Mouse (Mus musculus): Measurements from ENCODE around the gene Olfr738. TPM values are rescaled to one million over a fixed set of nuclear protein-coding genes. Genes with fewer than 3 reads are reported as not detected.

The Olfr738 gene
- polyA plus RNA-seq (2014; fragmentation: Illumina TruSeq; extraction: RNeasy Lipid Tissue Mini Kit (QIAGEN cat#74804); ENCODE audit: low read depth, low replicate concordance): not detected

GRCm38 (mm10) chr14:50407268-50407667, at the start of gene Olfr738:
Gene Olfr738 (plus strand): TSS chr14:50407568.

GRCm38 (mm10) chr14:50357593-50357992, 49.8 kb upstream of the Olfr738 start, which contains the start of gene Tlr11:
Gene Tlr11 (plus strand): TSS chr14:50357914.

GRCm38 (mm10) chr14:50380863-50381262, 26.5 kb upstream of the Olfr738 start, which contains the start of gene Olfr736:
Gene Olfr736 (plus strand): TSS chr14:50381163.

GRCm38 (mm10) chr14:50418326-50418725, 11.0 kb downstream of the Olfr738 start, which contains the start of gene Olfr739:
Gene Olfr739 (plus strand): TSS chr14:50418626.

GRCm38 (mm10) chr14:50445245-50445644, 37.9 kb downstream of the Olfr738 start, which contains the start of gene Olfr740:
Gene Olfr740 (plus strand): TSS chr14:50445545.

Other genes starting within 250 kb of the Olfr738 start
- not detected for gene Olfr730, start 219.4 kb upstream of the Olfr738 start, polyA plus RNA-seq (2014; fragmentation: Illumina TruSeq; extraction: RNeasy Lipid Tissue Mini Kit (QIAGEN cat#74804); ENCODE audit: low read depth, low replicate concordance)
- not detected for gene Olfr731, start 165.7 kb upstream of the Olfr738 start, polyA plus RNA-seq (2014; fragmentation: Illumina TruSeq; extraction: RNeasy Lipid Tissue Mini Kit (QIAGEN cat#74804); ENCODE audit: low read depth, low replicate concordance)
- not detected for gene Olfr732, start 123.4 kb upstream of the Olfr738 start, polyA plus RNA-seq (2014; fragmentation: Illumina TruSeq; extraction: RNeasy Lipid Tissue Mini Kit (QIAGEN cat#74804); ENCODE audit: low read depth, low replicate concordance)
- not detected for gene Olfr733, start 106.0 kb upstream of the Olfr738 start, polyA plus RNA-seq (2014; fragmentation: Illumina TruSeq; extraction: RNeasy Lipid Tissue Mini Kit (QIAGEN cat#74804); ENCODE audit: low read depth, low replicate concordance)
- gene Olfr734, start 80.8 kb upstream of the Olfr738 start, polyA plus RNA-seq (2014; fragmentation: Illumina TruSeq; extraction: RNeasy Lipid Tissue Mini Kit (QIAGEN cat#74804); ENCODE audit: low read depth, low replicate concordance): not detected
- gene Olfr735, start 58.7 kb upstream of the Olfr738 start, polyA plus RNA-seq (2014; fragmentation: Illumina TruSeq; extraction: RNeasy Lipid Tissue Mini Kit (QIAGEN cat#74804); ENCODE audit: low read depth, low replicate concordance): not detected
- 0.53 TPM for gene Tlr11, start 49.7 kb upstream of the Olfr738 start, polyA plus RNA-seq (2014; fragmentation: Illumina TruSeq; extraction: RNeasy Lipid Tissue Mini Kit (QIAGEN cat#74804); ENCODE audit: low read depth, low replicate concordance)
- not detected for gene Olfr736, start 26.4 kb upstream of the Olfr738 start, polyA plus RNA-seq (2014; fragmentation: Illumina TruSeq; extraction: RNeasy Lipid Tissue Mini Kit (QIAGEN cat#74804); ENCODE audit: low read depth, low replicate concordance)
- not detected for gene Olfr739, start 11.1 kb downstream of the Olfr738 start, polyA plus RNA-seq (2014; fragmentation: Illumina TruSeq; extraction: RNeasy Lipid Tissue Mini Kit (QIAGEN cat#74804); ENCODE audit: low read depth, low replicate concordance)
- not detected for gene Olfr740, start 38.0 kb downstream of the Olfr738 start, polyA plus RNA-seq (2014; fragmentation: Illumina TruSeq; extraction: RNeasy Lipid Tissue Mini Kit (QIAGEN cat#74804); ENCODE audit: low read depth, low replicate concordance)
- not detected for gene Olfr741, start 65.2 kb downstream of the Olfr738 start, polyA plus RNA-seq (2014; fragmentation: Illumina TruSeq; extraction: RNeasy Lipid Tissue Mini Kit (QIAGEN cat#74804); ENCODE audit: low read depth, low replicate concordance)
- gene Olfr742, start 96.0 kb downstream of the Olfr738 start, polyA plus RNA-seq (2014; fragmentation: Illumina TruSeq; extraction: RNeasy Lipid Tissue Mini Kit (QIAGEN cat#74804); ENCODE audit: low read depth, low replicate concordance): not detected
- not detected for gene Olfr743, start 114.3 kb downstream of the Olfr738 start, polyA plus RNA-seq (2014; fragmentation: Illumina TruSeq; extraction: RNeasy Lipid Tissue Mini Kit (QIAGEN cat#74804); ENCODE audit: low read depth, low replicate concordance)
- not detected for gene Olfr744, start 207.3 kb downstream of the Olfr738 start, polyA plus RNA-seq (2014; fragmentation: Illumina TruSeq; extraction: RNeasy Lipid Tissue Mini Kit (QIAGEN cat#74804); ENCODE audit: low read depth, low replicate concordance)
- not detected for gene Olfr745, start 231.8 kb downstream of the Olfr738 start, polyA plus RNA-seq (2014; fragmentation: Illumina TruSeq; extraction: RNeasy Lipid Tissue Mini Kit (QIAGEN cat#74804); ENCODE audit: low read depth, low replicate concordance)
- gene Olfr746, start 239.5 kb downstream of the Olfr738 start, polyA plus RNA-seq (2014; fragmentation: Illumina TruSeq; extraction: RNeasy Lipid Tissue Mini Kit (QIAGEN cat#74804); ENCODE audit: low read depth, low replicate concordance): not detected